Mouse (Mus musculus) liver, postnatal 0 days (tissue): ENCODE results near the gene Ccdc142.

Source experiments
- CTCF ChIP-seq: sonication (generic); IDR thresholded peaks from 2 replicates; pipeline ENCODE4 v1.5.1; 2016; ENCODE audit warnings: antibody characterized with exemption, low read depth
- EP300 ChIP-seq: IDR thresholded peaks from 2 replicates; pipeline ENCODE4 v1.6.1; 2016; ENCODE audit warnings: antibody characterized with exemption, low read depth, mild to moderate bottlenecking

- TF ChIP-seq CTCF (no peak), EP300 (no peak)
These were observed 13.5 kb upstream of the Ccdc142 start for GRCm38 (mm10) chr6:83087926-83088260.
